Mouse (Mus musculus) bone marrow, adult 2 months (tissue): Measurements from ENCODE around the gene Rapgef6.

Source experiments
- CTCF ChIP-seq: fragments of 200-500 bp; IDR thresholded peaks from 2 replicates; pipeline ENCODE4 v1.5.1; 2011; ENCODE audit warnings: low read length, control low read depth; ENCODE audit not compliant: control insufficient read depth, insufficient read depth
- POLR2A ChIP-seq: fragments of 200-500 bp; IDR thresholded peaks from 2 replicates; pipeline ENCODE4 v1.6.1; 2011; ENCODE audit warnings: low read depth, mild to moderate bottlenecking, control low read depth, low read length, borderline replicate concordance; ENCODE audit not compliant: control insufficient read depth

DNA sequence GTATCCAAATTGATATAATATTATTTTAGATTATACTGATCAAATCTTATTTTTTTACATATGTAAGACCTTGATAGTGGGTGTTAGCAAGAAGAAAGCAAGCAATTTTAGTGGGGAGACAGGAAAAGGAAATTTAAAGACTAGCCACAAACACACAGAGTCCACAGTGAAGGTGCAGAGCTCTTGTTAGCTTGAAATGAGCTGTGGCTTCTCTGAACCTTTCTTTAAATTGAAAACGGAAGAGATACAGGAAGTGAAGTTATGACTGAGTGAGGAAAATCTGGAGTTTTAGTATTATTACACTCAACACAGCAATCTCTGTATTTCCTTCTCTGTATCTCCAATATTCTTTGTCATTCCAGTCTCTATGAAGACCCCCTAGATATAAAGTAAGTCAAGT lies 104.3 kb downstream of the Rapgef6 start:
- no peak for TF ChIP-seq POLR2A
- TF ChIP-seq CTCF: no peak
